Mouse (Mus musculus): Measurements from ENCODE around the gene Gm20547.

GRCm38 (mm10) chr17:34847192-34847591, 34.6 kb downstream of the Gm20547 start:
- TF ChIP-seq CTCF (IDR thresholded peaks at IDR 0.05; ENCODE audit: low read depth, low read length) (no peak), POLR2A (IDR thresholded peaks at IDR 0.05; ENCODE audit: extremely low read depth, insufficient read depth, low read length) (no peak)
